8 mouse cellular contexts compared by ENCODE assay signal in genomic region chr3:116861223-116861539, GRCm38 (mm10). TPM values are rescaled to one million over a fixed set of nuclear protein-coding genes. Genes with fewer than 3 reads are reported as not detected.
DNase-seq lines count a peak whose midpoint lies in the region; ATAC-seq lines count a peak whose summit lies in the region.

No protein-coding gene starts in this region.

- no peaks in the 10 kb centered on the region for H3K36me3 ChIP-seq in heart, embryonic 16.5 days (ENCODE audit: control insufficient read depth, insufficient read depth)
- H3K36me3 ChIP-seq in hindbrain, embryonic 10.5 days, result no peaks in the 10 kb centered on the region

- intact Hi-C loops in left cerebral cortex, postnatal 4 days (cut with DNase I), result no loop called here

- no peak for DNase-seq in heart, adult 9 months (ENCODE audit: low spot score in 2 of 2)
- peak; percentile 16 for DNase-seq in NIH3T3 (ENCODE audit: low read depth)
- DNase-seq in hindbrain, embryonic 10.5 days (ENCODE audit: low spot score), result no peak
- peak; percentile 8 for DNase-seq in mesoderm, embryonic 11.5 days (ENCODE audit: low read depth, low spot score)
- no peak for DNase-seq in left cerebral cortex, adult 11 months (ENCODE audit: low spot score)
- no peak for DNase-seq in left cerebral cortex, postnatal 4 days
- DNase-seq in adrenal gland, adult 18-20 months (ENCODE audit: low spot score in 2 of 2), result no peak

- peak overlapping the region; percentile 73 for H3K9ac ChIP-seq in heart, embryonic 16.5 days (ENCODE audit: low read length)

- peak overlapping the region; percentile 83 for H3K4me3 ChIP-seq in heart, embryonic 16.5 days (ENCODE audit: low read length)
- peak overlapping the region; percentile 63 for H3K4me3 ChIP-seq in hindbrain, embryonic 10.5 days

- peaks cover 10% of the 10 kb centered on the region; the same call in 1 of the 2 replicates for H3K4me1 ChIP-seq in heart, embryonic 16.5 days (ENCODE audit: control insufficient read depth, insufficient read depth, low read length)
- H3K4me1 ChIP-seq in hindbrain, embryonic 10.5 days (replicated peaks), result peaks cover 8% of the 10 kb centered on the region; the same call in 1 of the 2 replicates

- H3K4me2 ChIP-seq in heart, embryonic 16.5 days (ENCODE audit: low read depth, low read length), result peak overlapping the region; percentile 97

- no peaks in the 10 kb centered on the region for H3K9me3 ChIP-seq in heart, embryonic 16.5 days (replicated peaks; ENCODE audit: control insufficient read depth, low read length)
- no peaks in the 10 kb centered on the region for H3K9me3 ChIP-seq in hindbrain, embryonic 10.5 days

- H3K27me3 ChIP-seq in heart, embryonic 16.5 days (ENCODE audit: control insufficient read depth, insufficient read depth, low read length), result no peaks in the 10 kb centered on the region
- no peaks in the 10 kb centered on the region for H3K27me3 ChIP-seq in hindbrain, embryonic 10.5 days (ENCODE audit: insufficient read depth, poor library complexity, severe bottlenecking)

- 0 out of 2 replicates have a peak overlapping the region, but pooled peaks have one; percentile 16 for H3K27ac ChIP-seq in heart, embryonic 16.5 days (ENCODE audit: low read length)
- peak overlapping the region; percentile 83 for H3K27ac ChIP-seq in hindbrain, embryonic 10.5 days

- WGBS in heart, embryonic 16.5 days, result 5% methylated on average over 4 of the region's 4 CpGs
- WGBS in hindbrain, embryonic 10.5 days, result 15% methylated on average over 4 of the region's 4 CpGs

- peak; percentile 19; the same call in 1 of the 2 replicates for ATAC-seq in heart, embryonic 16.5 days (replicated peaks; ENCODE audit: extremely low read depth, insufficient read depth, low FRiP score)

RNA-seq across cellular contexts. Expression of gene Frrs1, which starts 1.9 kb away (rescaled TPM):
- 13.8 and 21.9 TPM in 2 replicates for polyA plus RNA-seq in heart, embryonic 16.5 days (2015; fragmentation: Nextera tagmentation; extraction: Ambion mirVana)
- 8.7 and 17.2 TPM in 2 replicates for polyA plus RNA-seq in hindbrain, embryonic 10.5 days (2016; fragmentation: Nextera tagmentation; extraction: Ambion mirVana)
- 1 to 10 TPM; 1.2 to 3.0 TPM for total RNA-seq in left cerebral cortex, postnatal 4 days (2021)
- total RNA-seq in adrenal gland, adult 18-20 months (2021), result 10 to 100 TPM in 1 of 2 experiments, 1 to 10 TPM in 1; 5.0 to 19.6 TPM

RNA-seq across cellular contexts. Expression of gene Agl, which starts 53.2 kb away (rescaled TPM):
- 155 and 157 TPM in 2 replicates for polyA plus RNA-seq in heart, embryonic 16.5 days (2015; fragmentation: Nextera tagmentation; extraction: Ambion mirVana)
- 9.6 and 10.7 TPM in 2 replicates for polyA plus RNA-seq in hindbrain, embryonic 10.5 days (2016; fragmentation: Nextera tagmentation; extraction: Ambion mirVana)
- total RNA-seq in left cerebral cortex, postnatal 4 days (2021), result 10 to 100 TPM; 30.8 to 31.0 TPM
- total RNA-seq in adrenal gland, adult 18-20 months (2021), result 10 to 100 TPM; 50.4 to 61.2 TPM

Comparison
In these comparisons a context has a peak if more than half of its experiments do, and no peak if none do; other contexts are left out.
1. DNase-seq: peak in NIH3T3 (single experiment) and mesoderm, embryonic 11.5 days (single experiment); none in heart, adult 9 months (0 of 2), hindbrain, embryonic 10.5 days (single experiment), left cerebral cortex, adult 11 months (single experiment), left cerebral cortex, postnatal 4 days (single experiment) and adrenal gland, adult 18-20 months (0 of 2).